Mouse (Mus musculus) retina, embryonic 14.5 days (tissue): Measurements from ENCODE around the gene Tceanc2.
"Not testable (repeated sequence)": the region's sequence is repeated elsewhere in the genome, so short reads cannot be mapped to it uniquely, and the experiment has no call there.

Experiments used
- DNase-seq: peaks from one replicate; pipeline ENCODE4 v3.0.0-alpha.2; 2015; ENCODE audit warnings: low spot score

The Tceanc2 gene

GRCm38 (mm10) chr4:107126891-107127524 is 51.9 kb downstream of the Tceanc2 start:
- peak; percentile 42 for DNase-seq

GRCm38 (mm10) chr4:107126389-107126788 is 52.5 kb downstream of the Tceanc2 start:
- DNase-seq = peak; percentile 27

GRCm38 (mm10) chr4:107125101-107125500 is 53.8 kb downstream of the Tceanc2 start:
- peak; percentile 26 for DNase-seq

GRCm38 (mm10) chr4:107124376-107124775 is 54.5 kb downstream of the Tceanc2 start:
- no peak for DNase-seq

- DNase-seq = peak; percentile 82
Observed at GRCm38 (mm10) chr4:107121165-107121943, 57.6 kb downstream of the Tceanc2 start.

- no peak for DNase-seq
Observed at GRCm38 (mm10) chr4:107120676-107121075, 58.2 kb downstream of the Tceanc2 start.

GRCm38 (mm10) chr4:107119056-107119455 is 59.9 kb downstream of the Tceanc2 start:
- DNase-seq = no peak

GRCm38 (mm10) chr4:107117741-107118385 is 61.1 kb downstream of the Tceanc2 start:
- DNase-seq = no peak

- no peak for DNase-seq
Observed at GRCm38 (mm10) chr4:107114278-107114677, 64.6 kb downstream of the Tceanc2 start.

- not testable (repeated sequence) for DNase-seq
Observed at GRCm38 (mm10) chr4:107109181-107109580, 69.7 kb downstream of the Tceanc2 start.

- no peak for DNase-seq
Observed at GRCm38 (mm10) chr4:107108291-107108731, 70.6 kb downstream of the Tceanc2 start.

- no peak for DNase-seq
Observed at GRCm38 (mm10) chr4:107106777-107107176, 72.1 kb downstream of the Tceanc2 start.

GRCm38 (mm10) chr4:107102220-107102619 is 76.7 kb downstream of the Tceanc2 start:
- no peak for DNase-seq

GRCm38 (mm10) chr4:107098791-107099525 is 80.0 kb downstream of the Tceanc2 start:
- DNase-seq = no peak

- no peak for DNase-seq
Observed at GRCm38 (mm10) chr4:107098375-107098774, 80.5 kb downstream of the Tceanc2 start.

GRCm38 (mm10) chr4:107097871-107098270 is 81.0 kb downstream of the Tceanc2 start:
- DNase-seq = no peak

- no peak for DNase-seq
Observed at GRCm38 (mm10) chr4:107096841-107097373, 82.0 kb downstream of the Tceanc2 start, which contains the start of gene Cdcp2. Gene Cdcp2, plus strand, starts transcription at chr4:107096891.

GRCm38 (mm10) chr4:107096043-107096442 is 82.9 kb downstream of the Tceanc2 start:
- DNase-seq = peak; percentile 37

GRCm38 (mm10) chr4:107094484-107095187 is 84.3 kb downstream of the Tceanc2 start:
- no peak for DNase-seq

- no peak for DNase-seq
Observed at GRCm38 (mm10) chr4:107091696-107092095, 87.2 kb downstream of the Tceanc2 start.

GRCm38 (mm10) chr4:107084858-107085257 is 94.1 kb downstream of the Tceanc2 start:
- peak; percentile 65 for DNase-seq
